In the genomic region with DNA sequence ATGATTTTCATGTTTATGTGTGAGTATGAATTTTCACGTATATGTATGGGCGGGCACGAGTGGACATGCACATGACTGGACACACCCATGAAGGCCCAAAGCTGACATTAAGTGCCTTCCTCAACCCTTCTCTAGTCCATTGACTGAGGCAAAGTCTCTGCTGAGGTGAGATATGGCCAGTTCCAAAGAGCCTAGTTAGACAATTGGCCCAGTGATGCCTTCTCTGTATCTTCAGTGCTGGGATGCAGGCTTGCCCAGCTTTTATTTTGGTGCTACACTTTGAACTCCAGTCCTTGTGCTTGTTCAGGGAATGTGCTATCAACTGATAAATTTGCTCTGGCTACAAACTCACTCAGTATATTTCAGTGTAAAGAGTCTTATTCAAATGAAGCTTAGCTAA, we compare ENCODE assay signal across 27 mouse cellular contexts. TPM values are rescaled to one million over a fixed set of nuclear protein-coding genes. Genes with fewer than 3 reads are reported as not detected.
DNase-seq lines count a peak whose midpoint lies in the region; ATAC-seq lines count a peak whose summit lies in the region.
"Had no signal": no experiment of that assay in that cellular context is flagged by ENCODE, and none has a peak within 500 bp of the region (broad histone marks: within the 10 kb centered on the region; RNA-seq: fewer than 3 reads in every experiment).

No protein-coding gene starts in this region.

- H3K9me3 ChIP-seq in liver, embryonic 13.5 days (replicated peaks), result no peaks in the 10 kb centered on the region
- H3K9me3 ChIP-seq: G1E had no signal

- peak; percentile 20; the same call in 1 of the 2 replicates for ATAC-seq in liver, embryonic 13.5 days (ENCODE audit: low read depth)
- peak; percentile 64 for ATAC-seq in megakaryocyte progenitor cell, adult 5-6 weeks (replicated peaks; ENCODE audit: poor library complexity)
- peak; percentile 89 for ATAC-seq in megakaryocyte-erythroid progenitor cell, adult 5-6 weeks (replicated peaks; ENCODE audit: low FRiP score, low TSS enrichment, poor library complexity, severe bottlenecking)
- ATAC-seq: activated CD4-positive, CD25-positive, alpha-beta regulatory T cell, adult 4 months; CD4-positive, CD25-positive, alpha-beta regulatory T cell, adult 4 months; Patski had no signal

- no peaks in the 10 kb centered on the region for H3K27me3 ChIP-seq in liver, embryonic 13.5 days
- H3K27me3 ChIP-seq: CH12.LX, Patski had no signal

- no peaks in the 10 kb centered on the region for H3K4me1 ChIP-seq in liver, embryonic 13.5 days (replicated peaks)

- no peak overlapping the region for H3K27ac ChIP-seq in liver, embryonic 13.5 days

- H3K4me3 ChIP-seq in liver, embryonic 13.5 days (replicated peaks), result no peak overlapping the region

- no peaks in the 10 kb centered on the region for H3K36me3 ChIP-seq in liver, embryonic 13.5 days
- H3K36me3 ChIP-seq: G1E had no signal

- H3K9ac ChIP-seq in liver, embryonic 13.5 days, result no peak overlapping the region

- no peak overlapping the region for H3K4me2 ChIP-seq in liver, embryonic 13.5 days

- WGBS in liver, embryonic 13.5 days (ENCODE audit: insufficient replicate concordance), result 60% methylated on average over 3 of the region's 3 CpGs

- no peak for DNase-seq in liver, embryonic 13.5 days
- DNase-seq in liver, result no peak
- DNase-seq in right cerebral cortex, postnatal 36 days (ENCODE audit: low spot score in 2 of 2), result no peak
- DNase-seq in spleen, postnatal 14 days (ENCODE audit: low spot score in 2 of 2), result no peak
- DNase-seq: adrenal gland, adult 2 months; adrenal gland, adult 8-10 months; adrenal gland, postnatal 10 days; adrenal gland, postnatal 14 days; adrenal gland, postnatal 25 days; adrenal gland, postnatal 36 days; B cell, adult 2 months; cerebellum, adult 11 months; cerebellum, adult 11-12 months; cerebellum, adult 18-20 months had no signal

RNA-seq across cellular contexts. Expression of gene Olfr417, which starts 8.9 kb away (rescaled TPM):
- not detected in 2 replicates for polyA plus RNA-seq in liver, embryonic 13.5 days (2015; fragmentation: Nextera tagmentation; extraction: Ambion mirVana)
- 0.42 and 2.4 TPM in 2 replicates for total RNA-seq in megakaryocyte progenitor cell, adult 5-6 weeks (2015)
- total RNA-seq in megakaryocyte progenitor cell, adult 5-6 weeks (2017), result 0.44 and 0.67 TPM in 2 replicates
- total RNA-seq in megakaryocyte-erythroid progenitor cell, adult 5-6 weeks (2014; fragmentation: Nextera tagmentation), result 5.6 and 6.3 TPM in 2 replicates
- 1.7 and 8.2 TPM in 2 replicates for total RNA-seq in megakaryocyte-erythroid progenitor cell, adult 5-6 weeks (2017)
- total RNA-seq: adrenal gland, adult 18-20 months; adrenal gland, adult 2 months; adrenal gland, adult 8-10 months; adrenal gland, postnatal 10 days; adrenal gland, postnatal 14 days; adrenal gland, postnatal 25 days; adrenal gland, postnatal 36 days; adrenal gland, postnatal 4 days; CH12.LX; ES-E14 had no signal
- polyA plus RNA-seq: activated CD4-positive, CD25-positive, alpha-beta regulatory T cell, adult 4 months; adrenal gland, adult 2 months; brain, embryonic 14.5 days; C2C12; CD4-positive, CD25-positive, alpha-beta regulatory T cell, adult 4 months; G1E; Patski had no signal

RNA-seq across cellular contexts. Expression of gene Olfr248, which starts 17.0 kb away (rescaled TPM):
- not detected in 2 replicates for polyA plus RNA-seq in liver, embryonic 13.5 days (2015; fragmentation: Nextera tagmentation; extraction: Ambion mirVana)
- 0.52 and 0.54 TPM in 2 replicates for total RNA-seq in megakaryocyte progenitor cell, adult 5-6 weeks (2015)
- not detected in 2 replicates for total RNA-seq in megakaryocyte progenitor cell, adult 5-6 weeks (2017)
- 10.0 and 11.7 TPM in 2 replicates for total RNA-seq in megakaryocyte-erythroid progenitor cell, adult 5-6 weeks (2014; fragmentation: Nextera tagmentation)
- total RNA-seq in megakaryocyte-erythroid progenitor cell, adult 5-6 weeks (2017), result 2.4 and 4.5 TPM in 2 replicates
- total RNA-seq: adrenal gland, adult 18-20 months; adrenal gland, adult 2 months; adrenal gland, adult 8-10 months; adrenal gland, postnatal 10 days; adrenal gland, postnatal 14 days; adrenal gland, postnatal 25 days; adrenal gland, postnatal 36 days; adrenal gland, postnatal 4 days; CH12.LX; ES-E14; G1E; MEL had no signal
- polyA plus RNA-seq: activated CD4-positive, CD25-positive, alpha-beta regulatory T cell, adult 4 months; adrenal gland, adult 2 months; brain, embryonic 14.5 days; C2C12; CD4-positive, CD25-positive, alpha-beta regulatory T cell, adult 4 months; G1E; Patski had no signal

RNA-seq across cellular contexts. Expression of gene Mptx1, which starts 43.5 kb away (rescaled TPM):
- not detected in 2 replicates for polyA plus RNA-seq in liver, embryonic 13.5 days (2015; fragmentation: Nextera tagmentation; extraction: Ambion mirVana)
- total RNA-seq in megakaryocyte progenitor cell, adult 5-6 weeks (2015), result not detected in 2 replicates
- not detected in 2 replicates for total RNA-seq in megakaryocyte progenitor cell, adult 5-6 weeks (2017)
- not detected in 2 replicates for total RNA-seq in megakaryocyte-erythroid progenitor cell, adult 5-6 weeks (2014; fragmentation: Nextera tagmentation)
- total RNA-seq in megakaryocyte-erythroid progenitor cell, adult 5-6 weeks (2017), result not detected in 2 replicates
- total RNA-seq: adrenal gland, adult 18-20 months; adrenal gland, adult 2 months; adrenal gland, adult 8-10 months; adrenal gland, postnatal 10 days; adrenal gland, postnatal 14 days; adrenal gland, postnatal 25 days; adrenal gland, postnatal 36 days; adrenal gland, postnatal 4 days; CH12.LX; ES-E14; G1E; MEL had no signal
- polyA plus RNA-seq: activated CD4-positive, CD25-positive, alpha-beta regulatory T cell, adult 4 months; adrenal gland, adult 2 months; brain, embryonic 14.5 days; C2C12; CD4-positive, CD25-positive, alpha-beta regulatory T cell, adult 4 months; G1E; Patski had no signal

RNA-seq across cellular contexts. Expression of gene Olfr414, which starts 50.1 kb away (rescaled TPM):
- polyA plus RNA-seq in liver, embryonic 13.5 days (2015; fragmentation: Nextera tagmentation; extraction: Ambion mirVana), result not detected in 2 replicates
- 0.52 and 1.6 TPM in 2 replicates for total RNA-seq in megakaryocyte progenitor cell, adult 5-6 weeks (2015)
- 0.84 TPM in 1 of 2 replicates, not detected in the other for total RNA-seq in megakaryocyte progenitor cell, adult 5-6 weeks (2017)
- total RNA-seq in megakaryocyte-erythroid progenitor cell, adult 5-6 weeks (2014; fragmentation: Nextera tagmentation), result 2.2 and 4.4 TPM in 2 replicates
- total RNA-seq in megakaryocyte-erythroid progenitor cell, adult 5-6 weeks (2017), result 3.1 and 5.1 TPM in 2 replicates
- total RNA-seq: adrenal gland, adult 18-20 months; adrenal gland, adult 2 months; adrenal gland, adult 8-10 months; adrenal gland, postnatal 10 days; adrenal gland, postnatal 14 days; adrenal gland, postnatal 25 days; adrenal gland, postnatal 36 days; adrenal gland, postnatal 4 days; CH12.LX; ES-E14; MEL had no signal
- polyA plus RNA-seq: activated CD4-positive, CD25-positive, alpha-beta regulatory T cell, adult 4 months; adrenal gland, adult 2 months; brain, embryonic 14.5 days; C2C12; CD4-positive, CD25-positive, alpha-beta regulatory T cell, adult 4 months; G1E; Patski had no signal

Comparison
In these comparisons a context has a peak if more than half of its experiments do, and no peak if none do; other contexts are left out.
1. ATAC-seq: peak in every context shown above with its lines; median percentile 89 in megakaryocyte-erythroid progenitor cell, adult 5-6 weeks; 64 in megakaryocyte progenitor cell, adult 5-6 weeks; 20 in liver, embryonic 13.5 days.